Mouse (Mus musculus) erythroblast, embryonic 14.5 days (primary cell): Measurements from ENCODE around the gene Agap2.

ENCODE experiments used
- GATA1 ChIP-seq: IDR thresholded peaks from 2 replicates; pipeline ENCODE4 v1.6.1; 2012; ENCODE audit warnings: low read length, inconsistent platforms, mixed read lengths
- TAL1 ChIP-seq: IDR thresholded peaks from 3 replicates; pipeline ENCODE4 v1.6.1; 2012; ENCODE audit warnings: low read length, inconsistent platforms, mixed read lengths

DNA sequence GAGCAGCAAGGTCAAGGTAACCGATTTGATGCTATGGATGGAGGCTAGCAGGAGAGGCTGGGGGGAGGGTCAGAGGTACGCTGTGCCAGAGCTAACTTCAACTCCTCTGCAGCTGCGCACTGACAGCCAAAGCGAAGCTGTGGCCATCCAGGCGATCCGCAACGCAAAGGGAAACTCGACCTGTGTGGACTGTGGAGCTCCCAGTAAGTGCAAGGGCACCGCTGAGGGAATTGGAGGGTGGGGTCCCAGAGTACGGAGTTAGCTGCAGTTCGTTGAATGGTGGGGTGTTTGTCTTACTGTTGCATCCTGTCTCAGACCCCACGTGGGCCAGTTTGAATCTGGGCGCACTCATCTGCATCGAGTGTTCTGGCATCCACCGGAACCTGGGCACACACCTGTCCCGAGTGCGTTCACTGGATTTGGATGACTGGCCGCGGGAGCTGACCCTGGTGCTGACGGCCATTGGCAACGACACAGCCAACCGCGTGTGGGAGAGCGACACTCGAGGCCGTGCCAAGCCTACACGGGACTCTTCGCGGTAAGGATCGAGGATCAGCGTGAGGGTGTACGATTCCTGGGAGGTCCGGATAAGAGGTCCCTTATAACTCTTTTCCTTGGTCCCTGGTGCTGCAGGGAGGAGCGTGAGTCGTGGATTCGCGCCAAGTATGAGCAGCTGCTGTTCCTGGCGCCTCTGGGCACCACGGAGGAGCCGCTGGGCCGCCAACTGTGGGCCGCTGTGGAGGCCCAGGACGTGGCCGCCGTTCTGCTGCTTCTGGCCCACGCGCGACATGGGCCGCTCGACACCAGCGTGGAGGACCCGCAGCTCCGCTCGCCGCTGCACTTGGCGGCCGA, 15.7 kb downstream of the Agap2 start:
- TF ChIP-seq GATA1 (no peak), TAL1 (no peak)
